ENCODE assay signal across 8 mouse cellular contexts in genomic region chr5:148398451-148398765, GRCm38 (mm10). TPM values are rescaled to one million over a fixed set of nuclear protein-coding genes. Genes with fewer than 3 reads are reported as not detected.
DNase-seq lines count a peak whose midpoint lies in the region; ATAC-seq and TF ChIP-seq lines count a peak whose summit lies in the region.

No protein-coding gene starts in this region.

- H3K36me3 ChIP-seq in heart, embryonic 10.5 days, result peaks cover 20% of the 10 kb centered on the region; the same call in 1 of the 2 replicates
- peaks cover 29 to 43% of the 10 kb centered on the region in 2 experiments for H3K36me3 ChIP-seq in CH12.LX (replicated peaks in 1 of 2; ENCODE audit: control insufficient read depth in 1 of 2, insufficient read depth in 1 of 2, low read length in 1 of 2)
- no peaks in the 10 kb centered on the region for H3K36me3 ChIP-seq in forebrain, embryonic 15.5 days
- peaks cover 4% of the 10 kb centered on the region for H3K36me3 ChIP-seq in liver, embryonic 16.5 days (ENCODE audit: control insufficient read depth, insufficient read depth)

- 56% methylated on average over 6 of the region's 6 CpGs for WGBS in heart, embryonic 10.5 days
- WGBS in forebrain, embryonic 15.5 days, result 49% methylated on average over 6 of the region's 6 CpGs
- WGBS in liver, embryonic 16.5 days (ENCODE audit: insufficient replicate concordance), result 21% methylated on average over 6 of the region's 6 CpGs

- peaks cover 12% of the 10 kb centered on the region for H3K4me1 ChIP-seq in heart, embryonic 10.5 days
- peaks cover 14 to 37% of the 10 kb centered on the region in 2 experiments for H3K4me1 ChIP-seq in CH12.LX (ENCODE audit: control insufficient read depth in 1 of 2, insufficient read depth in 2 of 2)
- H3K4me1 ChIP-seq in forebrain, embryonic 15.5 days, result peaks cover 11% of the 10 kb centered on the region; the same call in 1 of the 2 replicates
- H3K4me1 ChIP-seq in liver, embryonic 16.5 days (ENCODE audit: control insufficient read depth, low read depth, low read length), result peaks cover 21% of the 10 kb centered on the region

- H3K9me3 ChIP-seq in heart, embryonic 10.5 days, result no peaks in the 10 kb centered on the region
- H3K9me3 ChIP-seq in CH12.LX (replicated peaks; ENCODE audit: low read length), result no peaks in the 10 kb centered on the region
- no peaks in the 10 kb centered on the region for H3K9me3 ChIP-seq in forebrain, embryonic 15.5 days
- H3K9me3 ChIP-seq in liver, embryonic 16.5 days (replicated peaks; ENCODE audit: control insufficient read depth, low read length), result no peaks in the 10 kb centered on the region

- DNase-seq in heart, embryonic 10.5 days (ENCODE audit: low spot score), result no peak
- no peak for DNase-seq in heart, postnatal 4 days
- DNase-seq in CH12.LX (ENCODE audit: extremely low read depth), result peak; percentile 43
- DNase-seq in cerebellum, adult 11 months, result no peak
- DNase-seq in T-cell, adult 2 months (ENCODE audit: low spot score), result no peak
- no peak for DNase-seq in testis, postnatal 10 days (ENCODE audit: low spot score)

- TF ChIP-seq RAD21 in CH12.LX (IDR thresholded peaks at IDR 0.05; ENCODE audit: low read depth, low read length), result no peak

- dilution Hi-C loops in CH12.LX (cut with MboI; ENCODE audit: extremely low pct_ligation_motif_present, extremely low pct_unique_long_range_greater_than_20kb, low sequenced_read_pairs), result no loop called here

- peaks cover 57% of the 10 kb centered on the region for H3K79me2 ChIP-seq in CH12.LX (replicated peaks; ENCODE audit: control insufficient read depth, extremely low read depth, insufficient read depth, poor library complexity, severe bottlenecking)

- TF ChIP-seq POLR2A in CH12.LX (IDR thresholded peaks at IDR 0.05; ENCODE audit: low read depth, low read length), result no peak

- peak overlapping the region; percentile 94 for H3K4me2 ChIP-seq in CH12.LX (ENCODE audit: insufficient read depth, low read depth, poor library complexity, severe bottlenecking)
- H3K4me2 ChIP-seq in forebrain, embryonic 15.5 days (replicated peaks), result peak overlapping the region; percentile 91
- H3K4me2 ChIP-seq in liver, embryonic 16.5 days (ENCODE audit: low read depth, low read length), result peak overlapping the region; percentile 85

- ATAC-seq in forebrain, embryonic 15.5 days (replicated peaks), result no peak
- no peak for ATAC-seq in liver, embryonic 16.5 days (ENCODE audit: low read depth)

- H3K9ac ChIP-seq in CH12.LX (ENCODE audit: insufficient read depth, low read depth), result peak overlapping the region; percentile 98
- no peak overlapping the region for H3K9ac ChIP-seq in forebrain, embryonic 15.5 days (replicated peaks)
- peak overlapping the region; percentile 77 for H3K9ac ChIP-seq in liver, embryonic 16.5 days (ENCODE audit: low read depth, low read length)

- in situ Hi-C loops in CH12.LX (cut with MboI; ENCODE audit: low pct_ligation_motif_present, low pct_unique_long_range_greater_than_20kb, low sequenced_read_pairs), result no loop called here

- H3K4me3 ChIP-seq in heart, embryonic 10.5 days, result peak overlapping the region; percentile 77
- peak overlapping the region; percentile 69 to 99 (median 98) for H3K4me3 ChIP-seq in CH12.LX (replicated peaks in 1 of 3; ENCODE audit: low read depth in 2 of 3, low read length in 2 of 3, poor library complexity in 1 of 3)
- H3K4me3 ChIP-seq in forebrain, embryonic 15.5 days, result peak overlapping the region; percentile 74
- peak overlapping the region; percentile 73 for H3K4me3 ChIP-seq in liver, embryonic 16.5 days (ENCODE audit: low read depth, low read length)

- TF ChIP-seq EP300 in CH12.LX (IDR thresholded peaks at IDR 0.05; ENCODE audit: low read length), result no peak

- H3K27me3 ChIP-seq in heart, embryonic 10.5 days (ENCODE audit: insufficient read depth, poor library complexity, severe bottlenecking), result peaks cover 10% of the 10 kb centered on the region; the same call in 1 of the 2 replicates
- no peaks in the 10 kb centered on the region for H3K27me3 ChIP-seq in CH12.LX (replicated peaks)
- no peaks in the 10 kb centered on the region for H3K27me3 ChIP-seq in forebrain, embryonic 15.5 days
- 0 out of 2 replicates have a peak, but pooled peaks cover 3% of the 10 kb centered on the region for H3K27me3 ChIP-seq in liver, embryonic 16.5 days (ENCODE audit: control insufficient read depth, insufficient read depth, low read depth, low read length)

- no peak for TF ChIP-seq CTCF in CH12.LX (conservative IDR thresholded peaks at IDR 0.05 in 1 of 2, IDR thresholded peaks at IDR 0.05 in 1 of 2; ENCODE audit: low read depth in 2 of 2, low read length in 2 of 2)

- H3K27ac ChIP-seq in heart, embryonic 10.5 days, result peak overlapping the region; percentile 90; the same call in 1 of the 2 replicates
- H3K27ac ChIP-seq in CH12.LX (ENCODE audit: insufficient read depth, low read depth), result peak overlapping the region; percentile 96; the same call in 1 of the 2 replicates
- no peak overlapping the region for H3K27ac ChIP-seq in forebrain, embryonic 15.5 days (replicated peaks)
- H3K27ac ChIP-seq in liver, embryonic 16.5 days (ENCODE audit: low read length), result no peak overlapping the region

TF ChIP-seq in CH12.LX, 34 proteins besides CTCF, POLR2A, EP300 and RAD21:
- TF ChIP-seq SIN3A (IDR thresholded peaks at IDR 0.05; ENCODE audit: low read length), result peak; percentile 90
- TF ChIP-seq ETS1 (conservative IDR thresholded peaks at IDR 0.05; ENCODE audit: low read depth, low read length), result peak; percentile 82
- TF ChIP-seq BHLHE40 (IDR thresholded peaks at IDR 0.05; ENCODE audit: low read depth, low read length), result no peak
- TF ChIP-seq TBP (conservative IDR thresholded peaks at IDR 0.05; ENCODE audit: low read depth, low read length), result 0 out of 2 replicates have a peak, but pooled peaks have one; percentile 9
- peak; percentile 48; the same call in 1 of the 2 replicates for TF ChIP-seq MEF2A (IDR thresholded peaks at IDR 0.05; ENCODE audit: borderline replicate concordance, low read depth, low read length)
TF ChIP-seq in CH12.LX: peak in this region for 4.

RNA-seq across cellular contexts. Expression of gene Slc7a1, which starts 1.3 kb away (rescaled TPM):
- polyA plus RNA-seq in heart, embryonic 10.5 days (2016; fragmentation: Nextera tagmentation; extraction: Ambion mirVana), result 23.3 and 24.9 TPM in 2 replicates
- 10 to 100 TPM; 32.6 to 34.6 TPM for total RNA-seq in heart, postnatal 4 days (2021)
- total RNA-seq in CH12.LX (2012; rRNA removed) (53.9 and 69.5 TPM in 2 replicates), CH12.LX (2014; rRNA removed) (12.2 and 20.5 TPM in 2 replicates)
- 64.1 and 78.3 TPM in 2 replicates for polyA plus RNA-seq in CH12.LX (2012; ENCODE audit: insufficient read length, low read depth)
- polyA plus RNA-seq in forebrain, embryonic 15.5 days (2015; fragmentation: Nextera tagmentation; extraction: Ambion mirVana), result 32.4 and 37.5 TPM in 2 replicates
- polyA plus RNA-seq in liver, embryonic 16.5 days (2015; fragmentation: Nextera tagmentation; extraction: Ambion mirVana), result 14.1 and 15.7 TPM in 2 replicates

Comparison
In these comparisons a context has a peak if more than half of its experiments do, and no peak if none do; other contexts are left out.
1. H3K27ac ChIP-seq: peak in heart, embryonic 10.5 days (single experiment) and CH12.LX (single experiment); none in forebrain, embryonic 15.5 days (single experiment) and liver, embryonic 16.5 days (single experiment).
2. Peak in every context shown above with its lines, with median percentiles within 50 percentile points of each other: H3K4me3 ChIP-seq and H3K4me2 ChIP-seq.